Comparison of ENCODE assay signal across 40 mouse cellular contexts in genomic region chr13:24767809-24768208, GRCm38 (mm10). TPM values are rescaled to one million over a fixed set of nuclear protein-coding genes. Genes with fewer than 3 reads are reported as not detected.
"Had no signal": no experiment of that assay in that cellular context is flagged by ENCODE, and none has a peak within 500 bp of the region (broad histone marks: within the 10 kb centered on the region; RNA-seq: fewer than 3 reads in every experiment).

No protein-coding gene starts in this region.

RNA-seq across cellular contexts. Expression of gene Armh2, which starts 26.8 kb away (rescaled TPM):
- total RNA-seq: heart, postnatal 10 days; heart, postnatal 14 days; heart, postnatal 25 days; heart, postnatal 36 days; heart, postnatal 4 days; hematopoietic stem cell, adult 5-6 weeks; hindbrain, postnatal 0 days; layer of hippocampus, adult 18-20 months; layer of hippocampus, adult 2 months; layer of hippocampus, adult 8-10 months; layer of hippocampus, postnatal 10 days; layer of hippocampus, postnatal 14 days; layer of hippocampus, postnatal 25 days; layer of hippocampus, postnatal 36 days; left cerebral cortex, adult 18-20 months; left cerebral cortex, adult 2 months had no signal
- polyA plus RNA-seq: heart, embryonic 11.5 days; heart, embryonic 12.5 days; heart, embryonic 13.5 days; heart, embryonic 14.5 days; heart, embryonic 15.5 days; heart, embryonic 16.5 days; heart, postnatal 0 days; hindbrain, embryonic 10.5 days; hindbrain, embryonic 11.5 days; hindbrain, embryonic 12.5 days; hindbrain, embryonic 13.5 days; hindbrain, embryonic 14.5 days; hindbrain, embryonic 15.5 days; hindbrain, embryonic 16.5 days; hindbrain, postnatal 0 days; intestine, embryonic 14.5 days; intestine, embryonic 15.5 days; intestine, embryonic 16.5 days; intestine, postnatal 0 days; kidney, adult 2 months; kidney, embryonic 14.5 days; kidney, embryonic 15.5 days; kidney, embryonic 16.5 days; kidney, postnatal 0 days; large intestine, adult 2 months had no signal
